Mouse (Mus musculus): ENCODE measurements around the gene Upp2. TPM values are rescaled to one million over a fixed set of nuclear protein-coding genes. Genes with fewer than 3 reads are reported as not detected.
A peak's percentile ranks its signal among the peaks of the same experiment; 100 is the strongest.

Upp2 gene
- polyA plus RNA-seq, 1 experiment: 3.5 TPM

DNA sequence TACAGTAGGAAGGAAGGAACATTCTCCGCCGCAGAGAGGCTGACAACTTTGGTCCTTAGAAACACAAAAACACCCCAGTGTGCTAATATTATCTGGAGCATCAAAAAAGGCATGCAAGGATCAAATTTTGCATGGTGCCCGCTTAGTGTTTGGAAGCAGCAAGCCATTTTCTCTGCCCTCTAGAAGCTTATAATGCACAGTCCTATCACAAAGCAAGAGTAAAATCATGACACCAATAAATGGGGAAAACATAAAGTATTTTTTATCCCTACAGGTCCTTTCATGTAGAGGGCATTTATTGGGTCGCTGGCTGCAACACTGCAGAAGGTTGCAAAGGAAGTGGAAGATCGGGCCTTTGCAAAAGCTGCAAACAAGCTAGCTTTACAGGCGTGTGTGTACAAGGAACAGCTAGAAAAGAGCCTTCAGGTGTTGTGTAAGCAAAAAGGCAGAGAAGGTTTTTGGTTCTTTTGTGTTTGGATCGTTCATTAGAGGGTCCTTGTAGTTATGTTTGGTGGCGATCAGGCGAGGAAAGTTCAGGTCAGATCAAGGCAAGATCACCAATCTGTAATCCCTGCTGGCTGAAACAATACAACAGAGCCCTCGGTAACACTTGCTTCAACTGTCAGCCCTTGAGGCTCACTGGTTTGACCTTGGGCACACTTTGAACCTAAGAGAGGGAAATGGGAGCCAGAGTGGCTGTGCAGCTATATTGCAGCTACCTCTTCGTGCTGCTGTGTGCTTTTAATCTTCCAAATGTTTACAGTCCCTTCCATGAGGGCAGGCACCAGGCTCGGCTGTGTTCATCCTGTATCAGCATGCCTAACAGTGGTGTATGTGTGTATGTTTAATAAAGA lies 995 bp downstream of the Upp2 start:
- Histone ChIP-seq H3K27ac (ENCODE audit: insufficient read depth, low read depth, low read length) (peak overlapping the region; percentile 40), H3K4me3 (ENCODE audit: insufficient read depth, low read length) (peak overlapping the region; percentile 87), H3K4me1 (ENCODE audit: control insufficient read depth, insufficient read depth, low read length) (peaks cover 22% of the 10 kb centered on the region)
- no peak for TF ChIP-seq POLR2A (IDR thresholded peaks at IDR 0.05; ENCODE audit: borderline replicate concordance, low read depth, low read length)
- TF ChIP-seq CTCF (IDR thresholded peaks at IDR 0.05; ENCODE audit: low read depth, low read length): no peak

DNA sequence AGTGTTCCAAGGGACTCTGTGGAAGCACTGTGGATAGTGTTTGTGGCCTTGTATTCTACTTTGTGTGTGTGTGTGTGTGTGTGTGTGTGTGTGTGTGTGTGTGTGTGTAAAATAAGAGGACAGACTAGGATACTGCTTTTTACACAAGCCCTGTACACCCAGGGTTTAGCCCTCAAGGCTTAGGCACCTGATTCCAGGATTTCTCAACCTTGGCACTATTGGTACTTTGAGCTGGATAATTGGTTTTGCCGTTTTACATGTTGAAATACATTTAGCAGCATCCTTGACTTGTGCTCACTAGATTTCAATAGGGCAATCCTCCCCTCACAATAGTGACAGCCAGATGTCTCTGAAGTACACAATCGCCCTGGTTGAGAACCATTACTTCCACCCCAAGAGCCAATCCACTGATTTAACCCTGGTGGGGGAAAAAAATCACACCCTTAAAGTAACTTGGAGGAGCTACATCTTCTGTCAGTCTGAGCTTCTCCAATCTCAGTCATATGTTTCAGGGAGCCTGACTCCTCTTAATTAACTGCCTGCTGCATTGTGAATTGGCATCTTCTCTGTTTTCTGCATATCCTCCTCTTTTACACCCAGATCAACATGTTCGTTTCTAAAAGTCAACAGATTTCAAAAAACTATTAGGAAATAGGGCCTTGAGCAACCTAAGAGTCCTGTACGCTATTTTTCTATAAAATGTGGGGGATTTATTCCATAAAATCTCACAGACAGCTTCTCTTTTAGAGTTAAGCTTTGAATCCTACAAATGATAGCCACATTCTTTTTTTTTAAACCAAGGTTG lies 1.9 kb downstream of the Upp2 start:
- peaks cover 26% of the 10 kb centered on the region for H3K4me1 ChIP-seq (ENCODE audit: control insufficient read depth, insufficient read depth, low read length)
- TF ChIP-seq CTCF (IDR thresholded peaks at IDR 0.05; ENCODE audit: low read depth, low read length) (no peak), POLR2A (IDR thresholded peaks at IDR 0.05; ENCODE audit: borderline replicate concordance, low read depth, low read length) (no peak)
- no peak overlapping the region for H3K4me3 ChIP-seq (ENCODE audit: insufficient read depth, low read length)
- no peak overlapping the region for H3K27ac ChIP-seq (ENCODE audit: insufficient read depth, low read depth, low read length)

DNA sequence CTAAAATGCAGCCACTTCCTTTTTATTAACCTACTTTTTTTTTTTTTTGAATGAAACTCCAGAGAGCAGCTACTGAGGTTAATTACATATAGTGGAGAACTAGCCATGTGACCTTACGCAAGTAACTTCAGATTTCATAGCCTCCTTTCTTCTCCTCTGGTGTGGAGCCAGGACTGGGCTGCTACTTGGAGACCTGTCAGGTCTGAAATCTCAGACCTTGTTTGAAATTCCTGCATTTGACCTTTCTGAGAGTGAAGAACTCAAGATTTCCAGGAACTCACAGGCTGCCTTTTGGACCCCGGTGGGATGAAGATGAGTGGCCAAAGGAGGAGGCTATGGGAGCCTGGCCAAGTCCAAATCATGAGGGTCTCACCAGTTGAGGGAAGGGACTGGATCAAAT lies 7.1 kb downstream of the Upp2 start:
- Histone ChIP-seq H3K27ac (ENCODE audit: insufficient read depth, low read depth, low read length) (no peak overlapping the region), H3K4me1 (ENCODE audit: control insufficient read depth, insufficient read depth, low read length) (peaks cover 11% of the 10 kb centered on the region), H3K4me3 (ENCODE audit: insufficient read depth, low read length) (no peak overlapping the region)
- TF ChIP-seq POLR2A (IDR thresholded peaks at IDR 0.05; ENCODE audit: borderline replicate concordance, low read depth, low read length): no peak
- no peak for TF ChIP-seq CTCF (IDR thresholded peaks at IDR 0.05; ENCODE audit: low read depth, low read length)

DNA sequence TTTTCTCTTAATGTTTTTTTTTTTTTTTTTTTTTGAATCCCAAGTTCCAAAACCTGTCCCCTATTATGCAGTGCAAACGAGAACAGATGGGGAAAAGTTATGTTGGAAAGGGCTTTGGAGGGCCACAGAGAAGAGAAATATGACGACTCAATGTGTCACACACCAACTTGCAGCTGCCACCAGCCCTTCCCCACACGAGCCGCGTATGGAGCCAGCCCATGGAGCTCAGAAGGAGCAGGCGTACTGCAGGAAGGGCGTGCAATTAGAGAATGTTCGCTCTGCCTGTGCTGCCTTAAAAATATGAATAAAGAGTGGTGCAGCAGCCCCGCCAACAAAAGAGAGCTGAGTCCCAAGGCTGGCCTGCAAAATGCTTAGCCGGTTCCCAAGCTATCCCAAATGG lies 19.2 kb downstream of the Upp2 start:
- H3K27ac ChIP-seq (ENCODE audit: insufficient read depth, low read depth, low read length): no peak overlapping the region
- TF ChIP-seq POLR2A (IDR thresholded peaks at IDR 0.05; ENCODE audit: borderline replicate concordance, low read depth, low read length): no peak
- TF ChIP-seq CTCF (IDR thresholded peaks at IDR 0.05; ENCODE audit: low read depth, low read length): no peak
- H3K4me1 ChIP-seq (ENCODE audit: control insufficient read depth, insufficient read depth, low read length): peaks cover 6% of the 10 kb centered on the region
- H3K4me3 ChIP-seq (ENCODE audit: insufficient read depth, low read length): no peak overlapping the region

DNA sequence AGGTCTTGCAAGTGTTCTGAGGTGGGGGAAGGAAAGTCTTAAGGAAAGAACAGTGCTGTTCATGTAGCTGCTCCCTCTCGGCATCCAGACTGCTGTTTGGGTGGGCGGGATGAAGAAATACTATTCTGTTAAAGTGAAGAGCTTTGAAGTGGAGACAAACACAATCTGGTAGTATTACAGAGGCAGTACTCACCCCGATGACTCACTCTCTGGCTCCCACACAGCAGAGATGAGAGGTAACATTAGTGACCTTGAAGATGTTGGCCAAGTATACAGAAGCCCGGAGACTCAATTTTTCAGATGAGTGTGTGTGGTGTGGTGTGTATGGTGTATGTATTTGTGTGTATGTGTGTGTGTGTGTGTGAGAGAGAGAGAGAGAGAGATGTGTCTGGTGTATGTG lies 22.5 kb downstream of the Upp2 start:
- Histone ChIP-seq H3K27ac (ENCODE audit: insufficient read depth, low read depth, low read length) (no peak overlapping the region), H3K4me3 (ENCODE audit: insufficient read depth, low read length) (no peak overlapping the region), H3K4me1 (ENCODE audit: control insufficient read depth, insufficient read depth, low read length) (peaks cover 6% of the 10 kb centered on the region)
- no peak for TF ChIP-seq CTCF (IDR thresholded peaks at IDR 0.05; ENCODE audit: low read depth, low read length)

DNA sequence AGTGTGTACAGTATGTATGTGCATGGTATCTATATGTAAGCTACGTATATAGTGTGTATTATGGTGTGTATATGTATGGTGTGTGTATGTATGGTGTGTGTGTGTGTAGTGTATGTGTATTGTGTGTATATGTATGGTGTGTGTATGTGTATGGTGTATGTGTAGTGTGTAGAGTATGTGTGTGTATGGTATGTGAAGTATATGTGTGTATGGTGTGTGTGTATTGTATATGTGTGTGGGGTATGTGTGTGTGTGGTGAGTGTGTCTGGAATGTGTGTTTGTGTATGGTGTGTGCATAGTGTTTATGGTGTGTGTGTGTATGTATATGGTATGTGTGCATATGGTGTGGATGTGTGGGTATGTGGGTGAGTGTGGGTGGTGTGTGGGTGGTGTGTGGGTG lies 23.0 kb downstream of the Upp2 start:
- Histone ChIP-seq H3K4me3 (ENCODE audit: insufficient read depth, low read length) (no peak overlapping the region), H3K27ac (ENCODE audit: insufficient read depth, low read depth, low read length) (no peak overlapping the region), H3K4me1 (ENCODE audit: control insufficient read depth, insufficient read depth, low read length) (peaks cover 6% of the 10 kb centered on the region)
- TF ChIP-seq CTCF (IDR thresholded peaks at IDR 0.05; ENCODE audit: low read depth, low read length) (no peak), POLR2A (IDR thresholded peaks at IDR 0.05; ENCODE audit: borderline replicate concordance, low read depth, low read length) (no peak)

DNA sequence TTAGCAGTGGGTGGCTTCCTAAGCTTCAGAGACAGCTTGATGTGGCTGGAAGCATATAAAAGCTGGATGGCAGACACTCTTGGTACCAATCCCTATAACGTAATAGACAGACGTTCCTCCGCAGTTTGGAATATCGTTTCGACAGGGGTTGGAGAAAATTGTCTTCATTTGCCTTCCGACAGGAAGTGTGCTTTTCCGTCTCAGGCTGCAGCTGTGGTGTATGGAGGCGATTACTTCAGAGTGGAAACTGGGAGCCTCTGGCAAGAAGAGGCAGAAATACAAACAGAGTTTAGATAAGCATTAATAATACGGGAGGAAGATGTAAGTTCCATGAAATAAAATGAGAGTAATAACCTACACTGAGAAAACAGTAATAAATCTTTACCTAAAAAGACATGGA lies 28.3 kb downstream of the Upp2 start:
- TF ChIP-seq POLR2A (IDR thresholded peaks at IDR 0.05; ENCODE audit: borderline replicate concordance, low read depth, low read length) (no peak), CTCF (IDR thresholded peaks at IDR 0.05; ENCODE audit: low read depth, low read length) (no peak)
- no peak overlapping the region for H3K27ac ChIP-seq (ENCODE audit: insufficient read depth, low read depth, low read length)
- no peak overlapping the region for H3K4me3 ChIP-seq (ENCODE audit: insufficient read depth, low read length)
- H3K4me1 ChIP-seq (ENCODE audit: control insufficient read depth, insufficient read depth, low read length): peaks cover 10% of the 10 kb centered on the region

DNA sequence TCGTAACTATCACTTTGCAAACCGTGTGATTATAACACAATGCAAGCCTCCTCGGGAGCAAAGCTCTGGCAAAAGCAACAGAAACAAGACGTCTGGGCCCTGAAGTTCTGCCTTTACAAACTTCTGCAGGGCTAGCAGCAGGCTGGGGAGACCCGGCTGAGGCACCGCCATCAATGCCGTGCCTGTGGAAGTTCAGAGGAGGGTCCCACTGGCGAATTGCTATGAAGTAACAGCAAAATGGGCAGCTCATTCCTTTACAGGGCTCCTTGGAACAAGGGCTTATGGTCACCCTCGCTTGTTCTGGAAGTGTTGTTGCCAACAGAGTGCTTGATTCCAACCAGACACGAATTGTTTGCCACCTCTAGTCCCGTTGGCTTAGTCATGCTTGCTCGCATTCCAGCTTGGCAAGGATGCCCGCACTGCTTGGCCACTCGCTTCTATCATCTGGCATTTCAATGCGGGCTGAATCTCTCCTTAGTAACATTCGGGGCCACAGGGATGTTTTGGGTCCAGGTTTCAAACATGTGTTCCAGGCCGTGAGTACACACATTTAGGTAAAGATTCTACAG lies 29.8 kb downstream of the Upp2 start:
- TF ChIP-seq POLR2A (IDR thresholded peaks at IDR 0.05; ENCODE audit: borderline replicate concordance, low read depth, low read length): no peak
- TF ChIP-seq CTCF (IDR thresholded peaks at IDR 0.05; ENCODE audit: low read depth, low read length): no peak
- Histone ChIP-seq H3K4me1 (ENCODE audit: control insufficient read depth, insufficient read depth, low read length) (peaks cover 10% of the 10 kb centered on the region), H3K27ac (ENCODE audit: insufficient read depth, low read depth, low read length) (no peak overlapping the region), H3K4me3 (ENCODE audit: insufficient read depth, low read length) (no peak overlapping the region)

DNA sequence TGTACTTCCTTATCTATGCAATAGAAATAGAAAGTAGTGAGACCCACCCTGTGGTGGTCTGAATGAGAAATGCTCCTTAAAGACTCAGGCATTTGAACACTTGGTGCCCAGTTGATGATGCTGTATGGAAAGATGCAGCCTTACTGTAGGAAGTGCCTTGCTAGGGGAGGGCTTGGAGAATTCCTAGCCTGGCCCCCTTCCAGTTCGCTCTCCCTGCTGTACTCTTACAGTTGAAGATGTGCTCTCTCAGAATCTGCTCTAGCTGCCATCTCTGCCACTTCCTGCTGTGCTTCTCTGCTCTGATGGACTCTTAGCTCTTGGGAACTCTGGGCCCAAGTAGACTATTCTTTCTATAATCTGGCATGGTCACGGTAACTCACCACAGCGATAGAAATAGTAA lies 30.5 kb downstream of the Upp2 start:
- Histone ChIP-seq H3K4me1 (ENCODE audit: control insufficient read depth, insufficient read depth, low read length) (peaks cover 10% of the 10 kb centered on the region), H3K27ac (ENCODE audit: insufficient read depth, low read depth, low read length) (no peak overlapping the region), H3K4me3 (ENCODE audit: insufficient read depth, low read length) (no peak overlapping the region)
- TF ChIP-seq CTCF (IDR thresholded peaks at IDR 0.05; ENCODE audit: low read depth, low read length) (no peak), POLR2A (IDR thresholded peaks at IDR 0.05; ENCODE audit: borderline replicate concordance, low read depth, low read length) (no peak)

DNA sequence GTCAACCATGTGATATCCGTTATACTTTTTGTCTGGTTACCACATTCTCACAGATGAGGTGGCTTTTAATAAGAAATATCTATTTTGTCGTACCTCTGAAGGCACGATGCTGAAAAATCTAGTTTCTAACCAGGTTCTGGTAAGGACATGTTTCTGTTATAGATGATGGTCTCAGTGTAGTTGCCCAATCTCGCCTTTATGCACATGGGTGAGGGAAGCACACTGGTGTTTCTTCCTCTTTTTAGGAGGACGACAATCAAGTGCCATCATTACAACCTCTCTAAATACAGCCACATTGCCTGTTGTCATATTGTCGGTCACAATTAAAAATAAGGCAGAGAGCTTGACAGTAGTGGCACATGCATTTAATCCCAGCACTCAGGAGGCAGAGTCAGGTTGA lies 32.5 kb downstream of the Upp2 start:
- H3K4me3 ChIP-seq (ENCODE audit: insufficient read depth, low read length): no peak overlapping the region
- TF ChIP-seq CTCF (IDR thresholded peaks at IDR 0.05; ENCODE audit: low read depth, low read length) (no peak), POLR2A (IDR thresholded peaks at IDR 0.05; ENCODE audit: borderline replicate concordance, low read depth, low read length) (no peak)
- H3K27ac ChIP-seq (ENCODE audit: insufficient read depth, low read depth, low read length): no peak overlapping the region
- peaks cover 10% of the 10 kb centered on the region for H3K4me1 ChIP-seq (ENCODE audit: control insufficient read depth, insufficient read depth, low read length)

Data from bone marrow macrophage, adult 2 months (primary cell).